Mouse (Mus musculus): Measurements from ENCODE around the gene Thsd7b.
A peak's percentile ranks its signal among the peaks of the same experiment; 100 is the strongest.
"Not testable (repeated sequence)": the region's sequence is repeated elsewhere in the genome, so short reads cannot be mapped to it uniquely, and the experiment has no call there.

Thsd7b gene

GRCm38 (mm10) chr1:130085910-130086309 lies 812.8 kb downstream of the Thsd7b start:
- DNase-seq (ENCODE audit: low read depth, low spot score) = no peak

GRCm38 (mm10) chr1:130099227-130099626 lies 826.1 kb downstream of the Thsd7b start:
- DNase-seq (ENCODE audit: low read depth, low spot score) = no peak

- no peak for DNase-seq (ENCODE audit: low read depth, low spot score)
Measured at GRCm38 (mm10) chr1:130112580-130113314, 839.6 kb downstream of the Thsd7b start.

GRCm38 (mm10) chr1:130113549-130113948 lies 840.4 kb downstream of the Thsd7b start:
- no peak for DNase-seq (ENCODE audit: low read depth, low spot score)

- no peak for DNase-seq (ENCODE audit: low read depth, low spot score)
Measured at GRCm38 (mm10) chr1:130130901-130131300, 857.8 kb downstream of the Thsd7b start.

GRCm38 (mm10) chr1:130166187-130166586 lies 893.1 kb downstream of the Thsd7b start:
- DNase-seq (ENCODE audit: low read depth, low spot score) = no peak

GRCm38 (mm10) chr1:130167260-130167659 lies 894.2 kb downstream of the Thsd7b start:
- DNase-seq (ENCODE audit: low read depth, low spot score) = peak; percentile 2

- no peak for DNase-seq (ENCODE audit: low read depth, low spot score)
Measured at GRCm38 (mm10) chr1:130169875-130170274, 896.8 kb downstream of the Thsd7b start.

- no peak for DNase-seq (ENCODE audit: low read depth, low spot score)
Measured at GRCm38 (mm10) chr1:130170290-130170689, 897.2 kb downstream of the Thsd7b start.

GRCm38 (mm10) chr1:130186836-130187235 lies 913.7 kb downstream of the Thsd7b start:
- DNase-seq (ENCODE audit: low read depth, low spot score) = not testable (repeated sequence)

- DNase-seq (ENCODE audit: low read depth, low spot score) = peak; percentile 6
Measured at GRCm38 (mm10) chr1:130192190-130193028, 919.3 kb downstream of the Thsd7b start.

- DNase-seq (ENCODE audit: low read depth, low spot score) = no peak
Measured at GRCm38 (mm10) chr1:130217404-130217803, 944.3 kb downstream of the Thsd7b start.

GRCm38 (mm10) chr1:130222904-130223303 lies 949.8 kb downstream of the Thsd7b start:
- DNase-seq (ENCODE audit: low read depth, low spot score) = no peak

GRCm38 (mm10) chr1:130245563-130245962 lies 972.5 kb downstream of the Thsd7b start:
- DNase-seq (ENCODE audit: low read depth, low spot score) = no peak

GRCm38 (mm10) chr1:130246264-130246663 lies 973.2 kb downstream of the Thsd7b start:
- DNase-seq (ENCODE audit: low read depth, low spot score) = not testable (repeated sequence)

GRCm38 (mm10) chr1:130246930-130247329 lies 973.8 kb downstream of the Thsd7b start:
- DNase-seq (ENCODE audit: low read depth, low spot score) = not testable (repeated sequence)

GRCm38 (mm10) chr1:130262046-130262445 lies 988.9 kb downstream of the Thsd7b start:
- no peak for DNase-seq (ENCODE audit: low read depth, low spot score)
